Mouse (Mus musculus) heart, embryonic 14.5 days (tissue): ENCODE measurements around the gene Tenm2. TPM values are rescaled to one million over a fixed set of nuclear protein-coding genes. Genes with fewer than 3 reads are reported as not detected.

Source experiments
- ATAC-seq: fragments of 200-750 bp; cut with Nextera tagmentation; 2 replicates; pipeline ENCODE4 v1.8.0; 2017; ENCODE audit warnings: low read depth, moderate TSS enrichment; ENCODE audit not compliant: insufficient number of reproducible peaks, insufficient read depth, low FRiP score
- H3K27ac ChIP-seq, 2 experiments: fragments of 200-500 bp in 1 of 2; fragments of 300-500 bp in 1 of 2; sonication (generic) in 1 of 2; replicated peaks in 1 of 2; 2 replicates each; pipeline ENCODE4 v1.5.1; 2012 to 2014; ENCODE audit warnings: low read depth in 2 of 2, low read length in 2 of 2, control low read depth in 1 of 2, mild to moderate bottlenecking in 1 of 2, mixed read lengths in 1 of 2; ENCODE audit not compliant: control insufficient read depth in 1 of 2, insufficient read depth in 1 of 2
- H3K27me3 ChIP-seq: fragments of 300-500 bp; sonication (generic); 2 replicates; pipeline ENCODE4 v1.6.1; 2014; ENCODE audit warnings: mild to moderate bottlenecking, low read length, control low read depth; ENCODE audit not compliant: control insufficient read depth, insufficient read depth
- H3K36me3 ChIP-seq: fragments of 300-500 bp; sonication (generic); 2 replicates; pipeline ENCODE4 v1.6.1; 2014; ENCODE audit warnings: mild to moderate bottlenecking, control low read depth, low read length, mixed read lengths; ENCODE audit not compliant: control insufficient read depth, insufficient read depth
- H3K4me1 ChIP-seq, 2 experiments: fragments of 200-500 bp in 1 of 2; fragments of 300-500 bp in 1 of 2; sonication (generic) in 1 of 2; 2 replicates each; pipeline ENCODE4 v1.6.1; 2012 to 2014; ENCODE audit warnings: low read length in 2 of 2, control low read depth in 1 of 2, mixed read lengths in 1 of 2; ENCODE audit not compliant: control insufficient read depth in 2 of 2, insufficient read depth in 2 of 2
- H3K4me2 ChIP-seq: fragments of 300-500 bp; sonication (generic); 2 replicates; pipeline ENCODE4 v1.6.1; 2014; ENCODE audit warnings: mild to moderate bottlenecking, low read length
- H3K4me3 ChIP-seq, 2 experiments: fragments of 200-500 bp in 1 of 2; fragments of 300-500 bp in 1 of 2; sonication (generic) in 1 of 2; 2 replicates each; pipeline ENCODE4 v1.5.1; 2012 to 2014; ENCODE audit warnings: low read length in 2 of 2, mild to moderate bottlenecking in 2 of 2, control low read depth in 1 of 2, low read depth in 1 of 2, moderate library complexity in 1 of 2; ENCODE audit not compliant: control insufficient read depth in 1 of 2, insufficient read depth in 1 of 2
- H3K9ac ChIP-seq: fragments of 300-500 bp; sonication (generic); 2 replicates; pipeline ENCODE4 v1.6.1; 2014; ENCODE audit warnings: mild to moderate bottlenecking, low read length
- H3K9me3 ChIP-seq: fragments of 300-500 bp; sonication (generic); 2 replicates; pipeline ENCODE4 v1.6.1; 2016; ENCODE audit warnings: low read length, control low read depth; ENCODE audit not compliant: control insufficient read depth
- WGBS: fragments of 180-500 bp; shearing (Covaris S2); extraction: QIAGEN DNeasy Blood & Tissue Kit; methylation state at CpG from one replicate; pipeline ENCODE4 v1.1.7; 2014; 5-methylcytosine and 5-hydroxymethylcytosine counted together
- polyA plus RNA-seq: library from polyadenylated mRNA; unstranded; fragments of >200 nt; fragmentation: Nextera tagmentation; extraction: Ambion mirVana; gene quantifications from 2 replicates; pipeline ENCODE4 v1.2.1, GENCODE M21; 2014

Gene Tenm2
- polyA plus RNA-seq, 1 experiment from 2014 or later = 0.96 TPM

- H3K9ac ChIP-seq = peak overlapping the region; percentile 56; the same call in 1 of the 2 replicates
- peak overlapping the region; percentile 67 for H3K4me2 ChIP-seq
- no peak overlapping the region for H3K27ac ChIP-seq
- peak overlapping the region; percentile 29 to 37 for H3K4me3 ChIP-seq
- WGBS = 4% methylated on average over 10 of the region's 10 CpGs
- peaks cover 16% of the 10 kb centered on the region for H3K27me3 ChIP-seq
- H3K9me3 ChIP-seq = no peaks in the 10 kb centered on the region
- no peak for ATAC-seq
- no peaks in the 10 kb centered on the region for H3K36me3 ChIP-seq
- H3K4me1 ChIP-seq = peaks cover 2 to 4% of the 10 kb centered on the region in 2 experiments; a peak in 3 of 4 replicates
Measured at GRCm38 (mm10) chr11:36000585-36001281, 1235.0 kb downstream of the Tenm2 start.

- no peak overlapping the region for H3K27ac ChIP-seq
- no peak overlapping the region for H3K4me2 ChIP-seq
- ATAC-seq = no peak
- H3K9me3 ChIP-seq = no peaks in the 10 kb centered on the region
- WGBS = 18% methylated on average over 4 of the region's 4 CpGs
- H3K4me3 ChIP-seq = no peak overlapping the region
- no peak overlapping the region for H3K9ac ChIP-seq
- peaks cover 2 to 4% of the 10 kb centered on the region in 2 experiments; a peak in 3 of 4 replicates for H3K4me1 ChIP-seq
- no peaks in the 10 kb centered on the region for H3K36me3 ChIP-seq
- H3K27me3 ChIP-seq = peaks cover 16% of the 10 kb centered on the region
Measured at GRCm38 (mm10) chr11:36000038-36000437, 1235.7 kb downstream of the Tenm2 start.

GRCm38 (mm10) chr11:35998048-35998447 is 1237.7 kb downstream of the Tenm2 start:
- Histone ChIP-seq H3K4me3 (no peak overlapping the region), H3K36me3 (no peaks in the 10 kb centered on the region), H3K9ac (no peak overlapping the region), H3K4me1 (peaks cover 2 to 4% of the 10 kb centered on the region in 2 experiments; a peak in 3 of 4 replicates), H3K4me2 (no peak overlapping the region), H3K9me3 (no peaks in the 10 kb centered on the region), H3K27ac (no peak overlapping the region), H3K27me3 (peaks cover 16% of the 10 kb centered on the region)
- 67% methylated on average over 12 of the region's 12 CpGs for WGBS
- ATAC-seq = no peak

GRCm38 (mm10) chr11:35995310-35995709 is 1240.5 kb downstream of the Tenm2 start:
- H3K4me1 ChIP-seq = no peaks in the 10 kb centered on the region; a peak in 1 of 4 replicates
- H3K9me3 ChIP-seq = no peaks in the 10 kb centered on the region
- no peak overlapping the region for H3K9ac ChIP-seq
- no peak overlapping the region for H3K27ac ChIP-seq
- H3K4me2 ChIP-seq = no peak overlapping the region
- no peaks in the 10 kb centered on the region for H3K36me3 ChIP-seq
- no peak overlapping the region for H3K4me3 ChIP-seq
- no peak for ATAC-seq
- H3K27me3 ChIP-seq = peaks cover 8% of the 10 kb centered on the region; the same call in 1 of the 2 replicates

GRCm38 (mm10) chr11:35991846-35992245 is 1243.9 kb downstream of the Tenm2 start:
- Histone ChIP-seq H3K27me3 (no peaks in the 10 kb centered on the region), H3K9me3 (no peaks in the 10 kb centered on the region), H3K27ac (no peak overlapping the region), H3K9ac (no peak overlapping the region), H3K4me3 (no peak overlapping the region), H3K36me3 (no peaks in the 10 kb centered on the region), H3K4me2 (no peak overlapping the region), H3K4me1 (no peaks in the 10 kb centered on the region)
- 61% methylated on average over 2 of the region's 2 CpGs for WGBS
- no peak for ATAC-seq

- Histone ChIP-seq H3K27ac (no peak overlapping the region), H3K36me3 (no peaks in the 10 kb centered on the region), H3K27me3 (peaks cover 4% of the 10 kb centered on the region; the same call in 1 of the 2 replicates), H3K9me3 (no peaks in the 10 kb centered on the region), H3K4me2 (no peak overlapping the region), H3K9ac (no peak overlapping the region), H3K4me1 (peaks cover 5 to 7% of the 10 kb centered on the region in 2 experiments; a peak in 3 of 4 replicates), H3K4me3 (no peak overlapping the region)
- 64% methylated on average over 4 of the region's 4 CpGs for WGBS
- no peak for ATAC-seq
Measured at GRCm38 (mm10) chr11:35989967-35990366, 1245.8 kb downstream of the Tenm2 start.

- Histone ChIP-seq H3K9ac (peak overlapping the region; percentile 54; the same call in 1 of the 2 replicates), H3K4me1 (peaks cover 5 to 7% of the 10 kb centered on the region in 2 experiments; a peak in 3 of 4 replicates), H3K27ac (no peak overlapping the region), H3K36me3 (no peaks in the 10 kb centered on the region), H3K4me3 (peak overlapping the region; percentile 27 to 31), H3K9me3 (no peaks in the 10 kb centered on the region), H3K27me3 (peaks cover 15% of the 10 kb centered on the region), H3K4me2 (peak overlapping the region; percentile 65)
- peak; percentile 72; the same call in 1 of the 2 replicates for ATAC-seq
- WGBS = under 1% methylated on average over 19 of the region's 19 CpGs
Measured at GRCm38 (mm10) chr11:35985841-35986393, 1249.8 kb downstream of the Tenm2 start.
